Mouse (Mus musculus): ENCODE measurements around the gene B4galt3. TPM values are rescaled to one million over a fixed set of nuclear protein-coding genes. Genes with fewer than 3 reads are reported as not detected.
A peak's percentile ranks its signal among the peaks of the same experiment; 100 is the strongest.

The B4galt3 gene
- 71.4 and 74.6 TPM in 2 replicates for polyA plus RNA-seq (2012; rRNA removed)

- DNase-seq (ENCODE audit: low spot score) = peak; percentile 98
Measured at GRCm38 (mm10) chr1:171269848-171270572, at the start of gene B4galt3. Gene B4galt3, plus strand, starts transcription at chr1:171270328.

GRCm38 (mm10) chr1:171220871-171221270 is 49.3 kb upstream of the B4galt3 start:
- peak; percentile 74 for DNase-seq (ENCODE audit: low spot score)

DNA sequence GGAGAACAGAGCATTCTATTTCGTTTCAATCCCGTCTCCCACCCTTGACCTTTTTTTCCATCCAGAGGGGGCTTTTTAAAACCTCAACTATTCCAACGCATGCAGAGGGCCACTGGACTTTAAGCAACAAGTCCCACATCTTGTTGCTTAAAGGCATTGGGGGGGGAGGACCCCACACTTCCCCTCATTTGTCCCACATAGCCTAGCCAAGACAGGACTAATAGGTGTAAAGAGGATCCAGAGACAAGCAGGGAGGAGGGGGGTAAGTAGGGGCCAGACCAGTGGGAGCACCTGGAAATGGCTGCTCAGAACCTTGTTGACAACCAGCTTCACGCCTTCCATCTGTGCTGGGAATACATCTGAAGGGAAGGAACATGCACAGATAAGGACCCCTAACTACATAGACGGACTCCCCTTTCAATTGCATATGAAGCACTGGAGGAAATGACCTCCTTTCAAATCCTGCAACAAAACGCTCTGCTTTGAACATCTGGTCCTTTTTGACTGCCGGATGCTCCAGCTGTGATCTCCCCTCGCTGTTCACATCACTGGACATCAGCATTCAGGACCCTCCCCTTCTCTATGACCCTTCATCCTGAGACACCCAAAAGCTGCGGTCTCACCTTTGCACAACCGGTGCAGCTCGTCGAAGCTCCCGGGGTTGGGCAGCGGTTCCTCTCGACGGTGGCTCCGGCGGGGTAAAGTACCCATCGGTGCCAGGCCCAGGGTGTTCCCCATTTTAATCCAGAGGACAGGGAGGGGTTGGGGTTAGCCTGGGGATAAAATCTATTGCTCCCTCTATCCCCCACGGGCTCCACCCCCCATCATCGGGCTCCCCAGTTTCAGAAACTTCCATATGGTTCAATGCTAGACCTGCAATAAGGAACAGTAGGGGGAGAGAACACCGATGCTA is 48.6 kb upstream of the B4galt3 start:
- DNase-seq (ENCODE audit: low spot score) = no peak

GRCm38 (mm10) chr1:171222238-171223155 is 47.6 kb upstream of the B4galt3 start, which contains the start of gene Tomm40l:
Gene Tomm40l, minus strand, starts transcription at chr1:171222514.
- peak; percentile 67 for DNase-seq (ENCODE audit: low spot score)

GRCm38 (mm10) chr1:171223168-171223567 is 47.0 kb upstream of the B4galt3 start:
- DNase-seq (ENCODE audit: low spot score) = no peak

- no peak for DNase-seq (ENCODE audit: low spot score)
Measured at GRCm38 (mm10) chr1:171223796-171224195, 46.3 kb upstream of the B4galt3 start.

GRCm38 (mm10) chr1:171224857-171225256 is 45.3 kb upstream of the B4galt3 start, which contains the start of gene Apoa2:
Gene Apoa2, plus strand, starts transcription at chr1:171225054.
- DNase-seq (ENCODE audit: low spot score) = no peak

GRCm38 (mm10) chr1:171226780-171227179 is 43.3 kb upstream of the B4galt3 start:
- DNase-seq (ENCODE audit: low spot score) = no peak

GRCm38 (mm10) chr1:171227879-171228278 is 42.2 kb upstream of the B4galt3 start:
- DNase-seq (ENCODE audit: low spot score) = no peak

GRCm38 (mm10) chr1:171229750-171230149 is 40.4 kb upstream of the B4galt3 start:
- no peak for DNase-seq (ENCODE audit: low spot score)

DNA sequence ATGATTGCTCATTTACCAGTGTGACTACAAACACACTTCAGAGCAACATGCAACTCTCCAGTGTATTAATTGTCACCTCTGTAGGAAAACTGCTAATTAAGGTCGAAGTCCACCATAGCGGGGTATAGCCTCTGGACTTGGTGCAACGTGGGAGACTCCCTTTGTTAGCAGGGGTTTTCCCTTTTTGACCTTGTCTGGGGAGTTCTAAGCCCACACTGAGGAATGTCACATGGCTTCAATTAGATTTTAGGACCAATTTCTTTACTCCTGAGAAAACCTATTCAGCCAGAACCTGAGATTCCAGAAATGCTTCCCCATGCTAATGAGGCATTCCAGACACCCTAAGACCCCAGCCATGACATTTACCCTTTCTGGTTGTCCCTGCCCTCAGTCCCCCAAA is 39.9 kb upstream of the B4galt3 start:
- DNase-seq (ENCODE audit: low spot score) = no peak

DNA sequence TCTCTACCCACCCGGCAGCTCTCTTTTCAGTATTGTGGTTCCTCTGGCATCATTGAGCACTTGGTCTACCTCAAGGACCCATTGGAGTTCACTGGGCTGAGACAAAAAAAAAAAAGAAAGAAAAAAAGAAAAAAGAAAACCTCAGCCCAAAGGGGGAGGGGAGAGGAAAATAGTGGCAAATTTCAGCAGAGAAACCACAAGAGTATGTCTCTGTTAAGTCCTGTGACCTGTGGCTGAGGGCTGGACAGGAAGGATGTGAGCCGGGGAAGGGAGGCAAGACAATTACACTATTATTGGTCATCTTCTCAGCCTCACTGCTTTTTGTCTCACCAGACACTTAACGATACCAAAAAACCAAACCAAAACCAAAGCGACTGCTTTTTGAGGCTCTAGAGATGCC is 38.3 kb upstream of the B4galt3 start:
- no peak for DNase-seq (ENCODE audit: low spot score)

DNA sequence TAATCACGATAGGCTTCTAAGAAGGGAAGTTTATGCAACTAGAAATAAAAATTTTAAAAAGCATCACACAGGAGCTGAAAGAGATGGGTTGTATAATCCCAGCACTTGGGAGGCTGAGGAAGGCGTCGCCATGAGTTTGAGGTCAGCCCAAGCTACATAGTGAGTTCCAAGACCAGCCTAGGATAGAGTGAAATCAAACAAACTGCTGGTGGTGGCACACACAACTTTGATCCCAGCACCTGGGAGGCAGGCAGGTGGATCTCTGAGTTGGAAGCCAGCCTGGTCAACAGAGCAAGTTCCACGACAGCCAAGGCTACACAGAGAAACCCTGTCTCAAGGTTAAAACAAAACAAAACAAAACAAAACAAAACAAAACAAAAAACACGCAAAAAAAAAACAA is 37.8 kb upstream of the B4galt3 start:
- DNase-seq (ENCODE audit: low spot score) = no peak

DNA sequence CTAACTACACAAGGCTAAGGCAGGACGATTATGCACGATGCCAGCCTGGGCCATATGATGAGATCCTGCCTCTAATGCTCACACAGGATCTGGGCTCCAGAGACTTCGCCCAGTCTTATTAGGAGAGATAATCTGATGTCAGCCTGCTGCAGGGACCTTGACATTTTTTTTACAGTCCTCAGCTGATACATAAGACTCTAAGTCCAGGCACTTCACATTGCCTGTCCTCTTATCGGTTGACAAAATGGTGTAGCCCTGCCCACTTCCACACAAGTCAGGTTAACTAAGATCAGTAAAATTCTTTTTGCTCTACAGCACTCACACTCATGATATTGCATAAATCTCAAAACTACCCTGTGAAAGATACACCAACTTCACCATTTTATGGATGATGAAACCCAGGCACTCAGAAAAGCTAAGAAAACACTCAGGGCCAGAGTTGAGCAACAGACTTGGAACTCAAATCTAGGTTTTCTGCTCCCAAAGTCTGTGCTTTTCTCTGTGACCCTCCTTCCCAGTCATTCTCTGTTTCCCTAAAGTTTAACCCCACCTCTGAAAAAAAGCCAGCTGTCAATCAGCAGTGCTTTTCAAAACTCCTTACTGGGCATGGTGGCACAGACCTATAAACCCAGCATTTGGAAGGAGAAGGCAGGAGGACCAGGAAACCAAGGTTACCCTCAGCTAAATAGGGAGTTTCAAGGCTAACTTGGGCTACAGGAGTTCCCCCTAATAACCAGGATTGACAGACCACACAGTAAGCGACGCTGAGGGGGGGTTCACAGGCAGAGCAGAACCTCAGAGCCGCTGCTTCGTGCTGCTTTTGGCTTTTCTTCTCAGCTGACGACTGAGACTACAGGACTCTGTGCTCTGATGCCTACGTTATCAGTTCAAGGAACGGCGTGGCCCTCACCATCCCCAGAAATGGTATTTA is 37.1 kb upstream of the B4galt3 start:
- DNase-seq (ENCODE audit: low spot score) = no peak

- no peak for DNase-seq (ENCODE audit: low spot score)
Measured at GRCm38 (mm10) chr1:171234126-171234525, 36.0 kb upstream of the B4galt3 start, which contains the start of gene Fcer1g. Gene Fcer1g, minus strand, starts transcription at chr1:171234365.

- DNase-seq (ENCODE audit: low spot score) = no peak
Measured at GRCm38 (mm10) chr1:171234538-171234937, 35.6 kb upstream of the B4galt3 start.

GRCm38 (mm10) chr1:171235791-171236190 is 34.3 kb upstream of the B4galt3 start:
- no peak for DNase-seq (ENCODE audit: low spot score)

DNA sequence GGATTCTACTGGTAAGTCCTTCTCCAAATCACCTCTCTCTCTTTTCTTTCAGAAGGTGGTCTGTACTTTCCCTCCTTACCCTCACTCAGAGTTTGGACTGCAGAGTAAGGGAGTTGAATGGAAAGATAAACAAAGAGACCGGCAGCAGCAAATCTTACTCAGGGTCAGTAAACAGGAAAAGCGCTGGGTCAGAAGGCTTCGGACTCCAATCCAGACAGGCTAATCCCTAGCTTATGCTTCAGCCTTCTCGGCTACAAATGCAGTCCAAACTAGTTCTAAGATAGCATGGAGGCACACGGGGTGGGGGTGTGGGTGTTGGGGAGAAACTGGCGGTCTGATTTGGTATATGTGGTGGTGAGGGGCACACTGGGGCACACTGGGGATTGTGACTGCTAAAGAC is 32.7 kb upstream of the B4galt3 start:
- no peak for DNase-seq (ENCODE audit: low spot score)

GRCm38 (mm10) chr1:171238463-171238862 is 31.7 kb upstream of the B4galt3 start:
- no peak for DNase-seq (ENCODE audit: low spot score)

- DNase-seq (ENCODE audit: low spot score) = no peak
Measured at GRCm38 (mm10) chr1:171239992-171240744, 30.0 kb upstream of the B4galt3 start.

Measured in urinary bladder, adult 2 months (tissue).